Mouse (Mus musculus): ENCODE results near the gene Ascc2.

- TF ChIP-seq POLR2A (IDR thresholded peaks at IDR 0.05; ENCODE audit: insufficient read length, low read depth): no peak
- no peak for TF ChIP-seq USF1 (IDR thresholded peaks at IDR 0.05; ENCODE audit: low read depth)
- no peak for TF ChIP-seq MAX (IDR thresholded peaks at IDR 0.05; ENCODE audit: low read depth)
- TF ChIP-seq MYOD1 (IDR thresholded peaks at IDR 0.05; ENCODE audit: control insufficient read depth in 1 of 3, insufficient read length in 2 of 3, low read depth in 2 of 3): no peak
- no peak for TF ChIP-seq CEBPB (IDR thresholded peaks at IDR 0.05; ENCODE audit: insufficient read depth, poor library complexity, severe bottlenecking)
- TF ChIP-seq MYOG (IDR thresholded peaks at IDR 0.05; ENCODE audit: control insufficient read depth in 1 of 3, insufficient read depth in 1 of 3, insufficient read length in 2 of 3, low read depth in 2 of 3): no peak
Observed at GRCm38 (mm10) chr11:4622997-4623396, 14.6 kb upstream of the Ascc2 start.
